Mouse (Mus musculus): Measurements from ENCODE around the gene Lipi.
A peak's percentile ranks its signal among the peaks of the same experiment; 100 is the strongest.

Lipi gene

GRCm38 (mm10) chr16:75585961-75586360 lies at the start of gene Lipi:
Gene Lipi, minus strand, starts transcription at chr16:75586061.
- no peak for DNase-seq (ENCODE audit: low spot score in 2 of 2)

- DNase-seq (ENCODE audit: low spot score in 2 of 2): no peak
These were observed 42.0 kb upstream of the Lipi start for GRCm38 (mm10) chr16:75627862-75628261.

- no peak for DNase-seq (ENCODE audit: low spot score in 2 of 2)
These were observed 31.9 kb upstream of the Lipi start for GRCm38 (mm10) chr16:75617651-75618349.

- no peak for DNase-seq (ENCODE audit: low spot score in 2 of 2)
These were observed 26.7 kb upstream of the Lipi start for GRCm38 (mm10) chr16:75612561-75612960.

GRCm38 (mm10) chr16:75606415-75606814 lies 20.6 kb upstream of the Lipi start:
- DNase-seq (ENCODE audit: low spot score in 2 of 2): no peak

GRCm38 (mm10) chr16:75593501-75594183 lies 7.8 kb upstream of the Lipi start:
- DNase-seq (ENCODE audit: low spot score in 2 of 2): no peak

- peak; percentile 64 to 73 for DNase-seq (ENCODE audit: low spot score in 2 of 2)
These were observed 7.0 kb upstream of the Lipi start, which contains the start of gene Rbm11 for GRCm38 (mm10) chr16:75592671-75593500. Gene Rbm11, plus strand, starts transcription at chr16:75592844.

- DNase-seq (ENCODE audit: low spot score in 2 of 2): no peak
These were observed 605 bp upstream of the Lipi start for GRCm38 (mm10) chr16:75586466-75586865.

- DNase-seq (ENCODE audit: low spot score in 2 of 2): no peak
These were observed 3.6 kb downstream of the Lipi start for GRCm38 (mm10) chr16:75582279-75582678.

- DNase-seq (ENCODE audit: low spot score in 2 of 2): no peak
These were observed 23.0 kb downstream of the Lipi start for GRCm38 (mm10) chr16:75562910-75563309.

GRCm38 (mm10) chr16:75545310-75545709 lies 40.6 kb downstream of the Lipi start:
- no peak for DNase-seq (ENCODE audit: low spot score in 2 of 2)

- no peak for DNase-seq (ENCODE audit: low spot score in 2 of 2)
These were observed 47.9 kb downstream of the Lipi start for GRCm38 (mm10) chr16:75537784-75538565.

- DNase-seq (ENCODE audit: low spot score in 2 of 2): no peak
These were observed 54.2 kb downstream of the Lipi start for GRCm38 (mm10) chr16:75531705-75532104.

- no peak for DNase-seq (ENCODE audit: low spot score in 2 of 2)
These were observed 89.3 kb downstream of the Lipi start for GRCm38 (mm10) chr16:75496568-75496967.

Measured in urinary bladder, postnatal 4 days (tissue).